Mouse (Mus musculus) olfactory bulb, adult 2 months (tissue): ENCODE data around the gene Ankrd55. TPM values are rescaled to one million over a fixed set of nuclear protein-coding genes. Genes with fewer than 3 reads are reported as not detected.

ENCODE experiments used
- H3K27ac ChIP-seq: fragments of 200-500 bp; 2 replicates; pipeline ENCODE4 v1.5.1; 2012; ENCODE audit warnings: low read depth, low read length; ENCODE audit not compliant: insufficient read depth
- H3K4me1 ChIP-seq: fragments of 200-500 bp; 2 replicates; pipeline ENCODE4 v1.6.1; 2012; ENCODE audit warnings: low read length; ENCODE audit not compliant: control insufficient read depth, insufficient read depth
- H3K4me3 ChIP-seq: fragments of 200-500 bp; 2 replicates; pipeline ENCODE4 v1.5.1; 2012; ENCODE audit warnings: mild to moderate bottlenecking, low read depth, low read length, moderate library complexity; ENCODE audit not compliant: insufficient read depth
- CTCF ChIP-seq: fragments of 200-500 bp; IDR thresholded peaks from 2 replicates; pipeline ENCODE4 v1.5.1; 2012; ENCODE audit warnings: low read depth, mild to moderate bottlenecking, low read length, moderate library complexity; ENCODE audit not compliant: insufficient read depth
- POLR2A ChIP-seq: fragments of 200-500 bp; IDR thresholded peaks from 2 replicates; pipeline ENCODE4 v1.6.1; 2012; ENCODE audit warnings: mild to moderate bottlenecking, low read depth, low read length, moderate library complexity; ENCODE audit not compliant: insufficient read depth
- WGBS: fragments of 180-500 bp; shearing (Covaris S2); methylation state at CpG from one replicate; pipeline ENCODE4 v1.1.7; 2018; 5-methylcytosine and 5-hydroxymethylcytosine counted together
- polyA plus RNA-seq: library from polyadenylated mRNA; stranded (reverse); fragments of >200 nt; gene quantifications from 2 replicates; pipeline ENCODE4 v1.2.4, GENCODE M21; 2012; ENCODE audit warnings: low replicate concordance; ENCODE audit not compliant: missing spikeins, insufficient read depth, insufficient read length

Gene Ankrd55
- polyA plus RNA-seq, 1 experiment, result not detected

GRCm38 (mm10) chr13:112316622-112317482 lies 28.6 kb downstream of the Ankrd55 start:
- Histone ChIP-seq H3K27ac (no peak overlapping the region), H3K4me3 (no peak overlapping the region), H3K4me1 (peaks cover 14% of the 10 kb centered on the region)
- TF ChIP-seq POLR2A (no peak), CTCF (no peak)
- WGBS, result 55% methylated on average over 11 of the region's 11 CpGs

GRCm38 (mm10) chr13:112318124-112318523 lies 29.9 kb downstream of the Ankrd55 start:
- WGBS, result 55% methylated on average over 8 of the region's 8 CpGs
- no peak overlapping the region for H3K4me3 ChIP-seq
- H3K27ac ChIP-seq, result peak overlapping the region; percentile 70
- peaks cover 14% of the 10 kb centered on the region for H3K4me1 ChIP-seq
- TF ChIP-seq CTCF (no peak), POLR2A (no peak)

GRCm38 (mm10) chr13:112323591-112324266 lies 35.5 kb downstream of the Ankrd55 start:
- 58% methylated on average over 12 of the region's 12 CpGs for WGBS
- no peak overlapping the region for H3K4me3 ChIP-seq
- H3K4me1 ChIP-seq, result peaks cover 8% of the 10 kb centered on the region
- TF ChIP-seq CTCF (no peak), POLR2A (no peak)
- no peak overlapping the region for H3K27ac ChIP-seq

- no peak overlapping the region for H3K27ac ChIP-seq
- no peak overlapping the region for H3K4me3 ChIP-seq
- WGBS, result 97% methylated on average over 2 of the region's 2 CpGs
- TF ChIP-seq POLR2A (no peak), CTCF (no peak)
- peaks cover 8% of the 10 kb centered on the region for H3K4me1 ChIP-seq
Observed at GRCm38 (mm10) chr13:112325126-112325525, 36.9 kb downstream of the Ankrd55 start.

GRCm38 (mm10) chr13:112326403-112326802 lies 38.2 kb downstream of the Ankrd55 start:
- Histone ChIP-seq H3K27ac (no peak overlapping the region), H3K4me3 (no peak overlapping the region), H3K4me1 (peaks cover 8% of the 10 kb centered on the region)
- 77% methylated on average over 7 of the region's 7 CpGs for WGBS
- TF ChIP-seq CTCF, result no peak
- TF ChIP-seq POLR2A, result no peak

GRCm38 (mm10) chr13:112326977-112327376 lies 38.7 kb downstream of the Ankrd55 start:
- peaks cover 10% of the 10 kb centered on the region for H3K4me1 ChIP-seq
- H3K27ac ChIP-seq, result no peak overlapping the region
- 78% methylated on average over 5 of the region's 5 CpGs for whole genome bisulfite sequencing
- TF ChIP-seq CTCF (no peak), POLR2A (no peak)
- H3K4me3 ChIP-seq, result no peak overlapping the region

- no peak for TF ChIP-seq CTCF
- no peak for TF ChIP-seq POLR2A
- WGBS, result 59% methylated on average over 4 of the region's 4 CpGs
- Histone ChIP-seq H3K27ac (no peak overlapping the region), H3K4me1 (peaks cover 10% of the 10 kb centered on the region), H3K4me3 (no peak overlapping the region)
Observed at GRCm38 (mm10) chr13:112327511-112327910, 39.3 kb downstream of the Ankrd55 start.

- no peak for TF ChIP-seq POLR2A
- TF ChIP-seq CTCF, result no peak
- no peak overlapping the region for H3K27ac ChIP-seq
- 96% methylated on average over 6 of the region's 6 CpGs for WGBS
Observed at GRCm38 (mm10) chr13:112330257-112330656, 42.0 kb downstream of the Ankrd55 start.

GRCm38 (mm10) chr13:112330919-112331681 lies 42.8 kb downstream of the Ankrd55 start:
- peaks cover 4% of the 10 kb centered on the region for H3K4me1 ChIP-seq
- 31% methylated on average over 8 of the region's 8 CpGs for WGBS
- H3K27ac ChIP-seq, result 0 out of 2 replicates have a peak overlapping the region, but pooled peaks have one; percentile 20
- H3K4me3 ChIP-seq, result no peak overlapping the region
- TF ChIP-seq CTCF (no peak), POLR2A (no peak)

More at GRCm38 (mm10) chr13:112330257-112330656, 42.0 kb downstream of the Ankrd55 start:
- Histone ChIP-seq H3K4me1 (peaks cover 4% of the 10 kb centered on the region), H3K4me3 (no peak overlapping the region)
